Mouse (Mus musculus) T-cell, adult 2 months (primary cell): ENCODE measurements around the gene Gm11555.
"Not testable (repeated sequence)": the region's sequence is repeated elsewhere in the genome, so short reads cannot be mapped to it uniquely, and the experiment has no call there.

Experiments used
- DNase-seq: peaks from one replicate; pipeline ENCODE4 v3.0.0; 2022; ENCODE audit warnings: low spot score

Gene Gm11555

GRCm38 (mm10) chr11:99650136-99650535 lies at the start of gene Gm11555:
Gm11555 (minus strand) TSS chr11:99650236.
- DNase-seq, result no peak

GRCm38 (mm10) chr11:99690463-99690862 lies 40.4 kb upstream of the Gm11555 start, which contains the start of gene Gm14190:
Gm14190 (minus strand) TSS chr11:99690740.
- DNase-seq, result no peak

- not testable (repeated sequence) for DNase-seq
Measured at GRCm38 (mm10) chr11:99685235-99685634, 35.2 kb upstream of the Gm11555 start.

- no peak for DNase-seq
Measured at GRCm38 (mm10) chr11:99683481-99683880, 33.4 kb upstream of the Gm11555 start.

GRCm38 (mm10) chr11:99665860-99666259 lies 15.8 kb upstream of the Gm11555 start, which contains the start of gene Krtap4-6:
Krtap4-6 (minus strand) TSS chr11:99665960.
- DNase-seq, result no peak

GRCm38 (mm10) chr11:99662802-99663201 lies 12.8 kb upstream of the Gm11555 start:
- no peak for DNase-seq

GRCm38 (mm10) chr11:99659256-99659655 lies 9.2 kb upstream of the Gm11555 start:
- DNase-seq, result no peak

GRCm38 (mm10) chr11:99658467-99659010 lies 8.5 kb upstream of the Gm11555 start, which contains the start of gene Gm11563:
Gm11563 (minus strand) TSS chr11:99658960.
- not testable (repeated sequence) for DNase-seq

- DNase-seq, result no peak
Measured at GRCm38 (mm10) chr11:99657051-99657450, 7.0 kb upstream of the Gm11555 start.

- no peak for DNase-seq
Measured at GRCm38 (mm10) chr11:99646444-99646843, 3.6 kb downstream of the Gm11555 start.

GRCm38 (mm10) chr11:99644351-99644750 lies 5.7 kb downstream of the Gm11555 start:
- DNase-seq, result no peak

- not testable (repeated sequence) for DNase-seq
Measured at GRCm38 (mm10) chr11:99643635-99644139, 6.3 kb downstream of the Gm11555 start, which contains the start of gene Krtap4-7. Krtap4-7 (minus strand) TSS chr11:99644089.

- DNase-seq, result no peak
Measured at GRCm38 (mm10) chr11:99640926-99641325, 9.1 kb downstream of the Gm11555 start.

- no peak for DNase-seq
Measured at GRCm38 (mm10) chr11:99637086-99637485, 12.9 kb downstream of the Gm11555 start.

- no peak for DNase-seq
Measured at GRCm38 (mm10) chr11:99634653-99635134, 15.3 kb downstream of the Gm11555 start, which contains the start of gene Krtap4-2. Krtap4-2 (minus strand) TSS chr11:99635084.

- no peak for DNase-seq
Measured at GRCm38 (mm10) chr11:99633293-99633692, 16.7 kb downstream of the Gm11555 start.

GRCm38 (mm10) chr11:99630890-99631289 lies 19.1 kb downstream of the Gm11555 start:
- no peak for DNase-seq

- no peak for DNase-seq
Measured at GRCm38 (mm10) chr11:99628138-99628537, 21.9 kb downstream of the Gm11555 start, which contains the start of gene Krtap4-1. Krtap4-1 (minus strand) TSS chr11:99628238.

- DNase-seq, result no peak
Measured at GRCm38 (mm10) chr11:99620335-99620734, 29.7 kb downstream of the Gm11555 start, which contains the start of gene Gm11562. Gm11562 (minus strand) TSS chr11:99620435.

- DNase-seq, result no peak
Measured at GRCm38 (mm10) chr11:99614796-99615363, 35.2 kb downstream of the Gm11555 start, which contains the start of gene Krtap2-4. Krtap2-4 (minus strand) TSS chr11:99614846.

- not testable (repeated sequence) for DNase-seq
Measured at GRCm38 (mm10) chr11:99610089-99610488, 39.9 kb downstream of the Gm11555 start, which contains the start of gene Gm11937. Gm11937 (minus strand) TSS chr11:99610189.

- no peak for DNase-seq
Measured at GRCm38 (mm10) chr11:99609126-99609525, 40.9 kb downstream of the Gm11555 start.

- DNase-seq, result not testable (repeated sequence)
Measured at GRCm38 (mm10) chr11:99603208-99603607, 46.8 kb downstream of the Gm11555 start, which contains the start of gene Gm11938. Gm11938 (minus strand) TSS chr11:99603308.
